Mouse (Mus musculus) C2C12 (cell line): ENCODE measurements around the gene Serpina12.

Experiments used
- CTCF ChIP-seq: IDR thresholded peaks from one replicate; pipeline ENCODE4 v1.5.1; 2011; ENCODE audit not compliant: control insufficient read depth, insufficient read depth, insufficient read length
- MAX ChIP-seq: IDR thresholded peaks from one replicate; pipeline ENCODE4 v1.6.1; 2011; ENCODE audit warnings: mild to moderate bottlenecking, control low read depth

GRCm38 (mm10) chr12:104069620-104070019, 25.4 kb upstream of the Serpina12 start:
- TF ChIP-seq MAX (no peak), CTCF (peak; percentile 76)
